Mouse (Mus musculus) adrenal gland, postnatal 36 days (tissue): ENCODE results near the gene Gm28053. TPM values are rescaled to one million over a fixed set of nuclear protein-coding genes. Genes with fewer than 3 reads are reported as not detected.
A peak's percentile ranks its signal among the peaks of the same experiment; 100 is the strongest.

Experiments used
- DNase-seq, 2 experiments: peaks; one replicate each; pipeline ENCODE4 v3.0.0; 2021; ENCODE audit warnings: mixed read lengths in 1 of 2
- total RNA-seq, 2 experiments: library from RNA; stranded (reverse); gene quantifications; 2 replicates each; pipeline ENCODE4 v1.2.3; 2021

Gm28053 gene
- total RNA-seq, 2 experiments from 2014 or later: 2.9 to 3.3 TPM

DNA sequence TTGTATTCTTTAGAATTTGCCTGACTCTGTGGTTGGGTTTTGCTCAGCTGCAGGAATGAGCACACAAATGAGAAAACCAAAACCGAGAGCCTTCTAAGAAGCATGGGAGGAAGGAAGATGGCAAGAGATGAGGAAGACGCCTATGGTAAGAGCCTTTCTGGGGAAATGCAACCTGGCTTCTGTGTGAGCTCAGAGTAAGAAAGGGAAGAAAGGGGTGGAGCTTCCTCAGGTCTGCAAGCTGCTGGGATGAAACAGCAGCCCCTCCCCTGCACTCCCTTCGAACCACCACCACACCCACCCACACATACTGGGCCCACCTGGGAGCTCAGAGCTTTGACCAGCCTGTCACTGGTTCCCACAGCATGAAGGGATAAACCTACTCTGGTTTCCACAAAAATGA is 22.9 kb downstream of the Gm28053 start:
- no peak for DNase-seq

DNA sequence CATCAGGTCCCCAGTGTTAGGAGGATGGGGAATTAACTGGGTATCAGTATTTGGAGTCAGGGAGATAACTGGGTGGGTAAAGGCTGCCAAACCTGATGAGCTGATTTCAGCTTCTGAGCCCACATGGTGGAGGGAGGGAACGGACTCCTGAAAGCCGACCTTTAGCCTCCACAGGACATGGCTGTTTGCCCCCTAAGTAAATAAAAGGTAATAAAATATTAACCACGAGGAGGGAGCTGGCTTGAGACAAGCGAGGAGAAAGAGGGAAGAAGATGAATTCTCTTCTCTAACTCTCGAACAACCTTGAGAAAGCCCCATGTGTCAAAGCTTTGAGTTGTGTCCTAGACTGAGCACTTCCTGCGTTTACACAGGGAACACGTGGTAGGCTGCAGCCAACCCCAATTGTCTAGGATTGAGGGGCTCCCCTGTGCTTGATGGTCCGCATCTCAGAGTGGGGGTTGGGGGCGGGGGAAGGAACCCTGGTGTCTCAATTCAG is 23.4 kb downstream of the Gm28053 start:
- no peak for DNase-seq

DNA sequence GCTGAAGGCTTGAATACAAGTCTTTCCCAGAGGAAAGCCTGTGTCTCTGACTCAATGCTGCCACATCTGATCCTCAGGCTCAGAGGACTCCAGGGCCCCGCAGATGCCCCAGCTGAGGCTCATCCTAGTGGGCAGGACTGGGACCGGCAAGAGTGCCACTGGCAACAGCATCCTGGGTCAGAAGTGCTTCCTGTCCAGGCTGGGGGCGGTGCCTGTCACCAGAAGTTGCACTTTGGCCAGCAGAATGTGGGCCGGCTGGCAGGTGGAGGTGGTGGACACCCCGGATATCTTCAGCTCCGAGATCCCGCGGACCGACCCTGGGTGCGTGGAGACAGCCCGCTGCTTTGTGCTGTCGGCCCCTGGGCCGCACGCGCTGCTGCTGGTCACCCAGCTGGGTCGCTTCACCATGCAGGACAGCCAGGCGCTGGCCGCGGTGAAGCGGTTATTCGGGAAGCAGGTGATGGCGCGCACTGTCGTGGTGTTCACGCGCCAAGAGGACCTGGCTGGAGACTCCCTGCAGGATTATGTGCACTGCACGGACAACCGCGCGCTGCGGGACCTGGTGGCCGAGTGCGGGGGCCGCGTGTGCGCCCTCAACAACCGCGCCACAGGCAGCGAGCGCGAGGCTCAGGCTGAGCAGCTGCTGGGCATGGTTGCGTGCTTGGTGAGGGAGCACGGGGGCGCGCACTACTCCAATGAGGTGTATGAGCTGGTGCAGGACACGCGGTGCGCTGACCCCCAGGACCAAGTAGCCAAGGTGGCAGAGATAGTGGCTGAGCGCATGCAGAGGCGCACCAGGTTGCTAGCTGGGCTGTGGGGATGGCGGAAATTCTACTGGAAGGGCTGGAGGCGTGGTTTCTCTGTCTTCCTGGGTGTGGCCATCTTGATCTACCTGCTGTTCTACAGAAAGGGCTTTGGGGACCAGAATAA is 24.3 kb downstream of the Gm28053 start:
- DNase-seq: peak; percentile 39 to 65

DNA sequence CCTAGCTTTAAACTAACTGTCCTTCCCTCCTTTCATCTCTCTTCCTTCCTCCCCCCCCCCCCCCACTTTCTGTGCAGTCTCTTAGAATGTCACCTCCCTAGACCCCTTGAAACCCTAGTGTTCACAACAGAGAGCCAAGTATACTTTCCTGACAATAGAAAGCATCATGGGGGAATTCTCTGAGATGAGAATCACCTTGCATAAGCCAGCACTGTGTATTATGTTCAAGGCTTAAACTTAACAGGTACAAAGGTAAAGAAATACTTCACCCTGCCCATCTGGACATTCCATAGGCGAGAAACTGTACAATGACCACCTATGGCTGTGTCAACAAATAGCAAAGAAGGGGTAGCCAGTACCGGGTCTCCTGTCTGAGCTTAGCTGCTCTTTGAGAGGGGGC is 27.1 kb downstream of the Gm28053 start:
- DNase-seq: no peak

DNA sequence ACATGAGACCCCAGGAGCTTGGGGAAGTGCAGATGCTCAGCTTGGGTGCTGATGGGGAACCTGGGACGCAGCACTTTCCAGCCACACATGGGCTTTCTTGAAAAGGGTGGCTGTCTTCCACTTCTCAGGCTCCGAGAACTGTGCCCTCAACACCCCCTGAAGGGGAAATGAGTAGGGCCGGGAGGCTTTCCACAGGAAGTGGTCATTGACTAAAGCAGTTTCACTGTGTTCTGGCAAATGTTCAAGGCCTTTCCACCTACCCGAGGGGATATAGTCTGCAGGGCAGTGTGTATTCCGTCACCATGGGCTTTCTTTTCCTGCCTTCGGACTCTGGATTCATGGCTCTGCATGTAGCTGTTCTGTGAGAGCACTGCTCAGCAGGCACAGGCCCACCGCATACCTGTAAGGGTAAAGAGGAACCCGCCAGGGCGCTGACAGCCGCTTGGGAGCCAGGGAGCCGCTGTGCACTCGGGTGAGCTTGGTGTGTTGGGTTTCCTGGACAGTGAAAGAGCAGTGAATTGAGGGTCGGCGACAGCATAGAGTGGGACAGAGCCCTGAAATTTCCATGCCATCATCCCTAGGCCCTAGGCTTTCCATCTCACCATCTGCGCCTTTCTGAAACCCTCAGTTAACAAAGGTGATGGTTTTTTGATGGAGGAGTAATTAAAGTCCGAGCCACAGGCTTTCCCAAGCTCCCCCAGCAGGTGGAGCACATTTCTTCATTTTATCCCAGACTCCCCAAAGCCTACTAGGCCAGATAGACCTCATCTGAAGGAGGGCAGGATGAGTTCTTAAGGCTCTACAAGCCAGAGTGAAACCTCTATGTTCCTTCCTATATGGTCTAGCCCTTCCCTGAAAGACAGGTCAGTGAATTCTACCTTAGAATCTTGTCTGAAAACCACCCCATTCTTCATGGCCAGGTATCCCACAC is 27.8 kb downstream of the Gm28053 start, which contains the start of gene Gimap5:
TSS of gene Gimap5 (plus strand) at position 239 of the 931 bp plus-strand sequence.
- peak; percentile 66 to 69 for DNase-seq

DNA sequence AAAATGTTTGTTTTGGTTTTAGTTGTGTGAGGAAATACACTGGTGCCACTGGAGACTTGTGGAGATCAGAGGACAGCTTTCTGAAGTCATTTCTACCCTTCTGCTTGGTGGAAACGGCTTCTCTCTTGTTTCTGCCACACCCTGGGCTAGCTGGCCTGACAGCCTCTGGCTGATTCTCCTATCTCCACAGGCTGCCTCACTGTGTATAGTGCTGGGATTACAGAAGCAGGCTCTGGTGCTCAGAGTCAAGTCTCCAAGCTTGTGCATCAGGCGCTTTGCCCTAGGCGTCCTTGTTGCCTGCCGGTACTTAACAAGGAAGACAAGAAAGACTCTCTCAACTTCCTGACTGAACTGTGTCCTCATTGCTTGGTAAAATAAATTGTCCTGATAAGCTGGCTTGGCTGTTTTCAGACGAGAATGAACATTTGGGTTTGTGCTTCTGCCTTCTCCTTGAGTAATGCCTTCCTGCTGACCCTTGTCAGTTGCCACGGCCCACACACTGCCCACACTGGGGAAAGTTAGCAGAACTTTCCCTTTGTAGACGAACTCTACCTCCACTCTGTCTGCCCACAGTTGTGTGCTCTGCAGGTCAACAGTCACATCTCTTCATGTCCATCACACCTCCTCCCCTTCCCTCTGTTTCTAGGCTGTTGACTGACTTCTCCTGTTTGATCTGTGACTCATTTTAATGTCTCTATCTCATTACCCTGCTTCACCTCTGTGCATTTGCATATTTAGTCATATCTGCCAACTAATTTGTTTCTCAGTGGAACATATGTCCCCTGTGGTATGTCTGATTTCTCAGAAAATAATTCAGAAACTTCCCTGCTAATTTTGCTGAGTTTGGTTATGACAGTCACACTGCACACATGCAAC is 28.9 kb downstream of the Gm28053 start:
- no peak for DNase-seq

DNA sequence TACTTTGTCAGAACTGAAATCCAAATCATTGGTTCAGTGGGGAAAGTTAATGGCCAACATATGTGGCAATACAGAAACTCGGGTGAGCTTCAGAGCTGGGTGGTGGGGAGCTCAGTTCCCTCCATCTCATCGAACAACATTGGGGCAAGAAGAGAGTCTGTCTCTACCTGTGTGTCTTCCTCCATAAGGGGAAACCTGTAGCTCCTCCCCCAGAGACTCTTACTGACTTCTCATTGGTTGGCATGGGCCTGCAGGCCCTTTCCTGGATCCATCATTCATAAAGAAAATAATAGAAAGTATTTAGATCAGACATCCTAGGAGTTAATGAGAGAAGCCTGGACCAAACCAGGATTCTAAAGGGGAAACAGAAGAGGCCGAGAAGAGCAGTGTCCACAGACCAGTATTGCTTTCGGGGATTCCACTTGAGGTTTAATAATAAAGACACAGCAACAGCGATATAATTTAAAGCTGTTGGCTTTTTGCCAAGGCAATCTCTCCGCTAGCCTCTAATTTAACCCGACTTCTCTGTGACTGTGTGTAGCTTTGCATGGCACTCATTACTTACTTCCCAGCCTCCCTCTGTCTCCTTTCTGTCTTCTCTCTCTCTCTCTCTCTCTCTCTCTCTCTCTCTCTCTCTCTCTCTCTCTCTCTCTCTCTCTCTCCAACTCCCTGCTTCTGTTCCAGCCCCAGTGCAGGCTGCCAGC is 45.3 kb downstream of the Gm28053 start:
- no peak for DNase-seq

DNA sequence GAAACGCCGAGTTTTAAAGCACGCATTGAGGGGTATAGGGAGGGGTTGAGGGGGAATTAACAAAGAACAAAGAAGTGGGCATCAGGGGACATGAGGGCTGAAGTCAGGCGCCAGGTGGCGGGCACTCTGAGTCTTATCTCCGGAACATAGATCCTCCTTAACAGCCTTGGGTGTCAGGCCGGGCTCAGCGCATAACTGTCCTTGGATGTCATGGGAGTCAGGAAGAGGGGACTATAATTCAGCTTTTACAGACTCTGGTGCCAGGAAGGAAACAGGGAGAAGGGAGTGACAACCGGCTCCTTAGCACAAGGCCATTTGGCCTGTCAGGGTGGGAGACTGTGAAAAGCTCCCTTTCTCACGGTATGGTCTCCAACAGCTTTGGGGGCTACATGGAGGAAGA is 46.1 kb downstream of the Gm28053 start:
- DNase-seq: no peak

DNA sequence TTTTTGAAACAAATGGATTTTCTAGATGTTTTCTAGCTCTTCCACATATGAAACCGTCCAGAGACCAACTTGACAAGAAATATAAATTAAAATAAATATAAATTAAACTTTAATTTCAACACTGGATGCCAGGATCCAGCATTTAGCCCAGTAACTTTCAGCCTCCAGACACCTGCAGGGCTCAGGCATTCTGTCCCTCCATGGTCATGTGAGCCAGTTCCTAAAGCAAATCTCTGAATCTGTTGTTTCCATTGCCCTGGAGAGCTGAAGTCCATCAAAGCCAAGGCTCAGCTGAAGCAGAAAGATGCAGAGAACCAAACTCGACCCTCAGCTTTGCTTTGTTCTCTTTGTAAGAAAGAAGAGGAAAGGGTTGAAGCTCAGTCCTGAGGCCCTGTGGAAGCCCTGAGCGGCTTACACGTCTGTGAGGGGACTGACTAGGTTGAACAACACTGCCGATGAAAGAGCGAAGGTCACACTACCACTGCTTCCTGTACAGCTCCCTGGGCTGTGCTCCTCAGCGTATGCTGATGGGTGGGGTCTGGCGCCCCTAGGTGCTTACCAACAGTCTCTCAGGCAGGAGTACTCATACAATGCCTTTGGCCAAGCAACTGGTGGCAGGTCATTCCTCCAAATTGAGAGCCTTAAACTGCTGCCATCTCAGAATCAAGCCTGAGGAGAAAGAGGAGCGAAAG is 49.9 kb downstream of the Gm28053 start:
- DNase-seq: no peak

DNA sequence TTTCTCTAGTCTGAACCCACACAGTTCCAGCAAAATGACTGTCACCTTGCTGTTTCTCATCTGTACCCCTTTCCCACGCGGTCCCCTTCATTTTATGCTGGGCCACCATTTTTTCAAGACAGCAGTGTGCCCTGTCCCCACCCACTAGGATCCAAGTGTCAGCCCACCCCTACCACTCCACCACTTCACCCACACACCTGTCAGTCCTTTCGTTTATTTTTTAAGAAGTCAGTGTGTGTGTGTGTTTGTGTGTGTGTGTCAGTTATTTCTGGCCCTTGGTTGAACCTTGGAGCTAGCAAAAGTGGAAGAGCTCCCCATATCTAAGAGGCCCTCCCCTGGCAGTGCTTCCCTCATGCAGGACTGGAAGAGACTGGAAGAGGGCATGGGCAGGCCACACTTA is 50.5 kb downstream of the Gm28053 start:
- no peak for DNase-seq

DNA sequence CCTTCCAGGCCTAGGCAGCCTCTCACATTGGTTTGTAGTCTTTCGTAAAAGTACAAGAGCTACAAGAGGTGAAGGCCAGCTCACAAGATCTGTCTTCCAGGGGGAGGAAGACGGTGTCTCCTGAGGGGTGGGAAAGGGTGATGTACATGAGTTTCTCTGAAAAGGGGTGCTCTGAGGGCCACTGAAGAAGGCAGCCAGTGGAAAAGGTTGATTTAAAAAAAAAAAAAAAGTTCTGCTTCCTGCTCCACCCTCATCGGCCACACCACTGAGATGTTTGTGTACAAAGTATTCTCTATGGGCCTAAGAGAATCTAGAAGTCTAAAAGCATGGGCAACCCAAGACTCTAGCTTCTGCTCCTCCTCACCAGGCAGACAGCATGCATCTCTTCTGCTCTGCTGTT is 52.3 kb downstream of the Gm28053 start, which contains the start of gene Gimap3:
TSS of gene Gimap3 (minus strand) at position 156 of the 400 bp plus-strand sequence.
- no peak for DNase-seq

DNA sequence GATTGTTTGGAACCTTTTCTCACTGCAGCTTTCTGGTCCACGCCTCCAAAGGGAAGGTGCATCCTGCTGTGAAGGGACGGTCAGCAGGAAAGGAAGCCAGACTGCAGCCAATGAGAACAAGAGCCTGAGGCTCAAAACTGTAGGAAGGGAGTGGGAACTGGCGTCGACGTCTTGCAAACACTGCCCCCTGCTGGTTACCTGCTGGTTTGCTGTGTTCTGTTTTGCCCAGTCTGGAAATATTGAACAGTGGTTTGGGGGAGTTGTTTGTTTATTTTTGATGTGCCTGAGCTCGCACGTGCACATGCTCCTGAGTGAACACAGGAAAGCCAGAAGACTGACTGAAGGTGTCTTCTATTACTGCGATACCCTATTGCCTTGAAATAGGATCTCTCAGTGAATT is 53.6 kb downstream of the Gm28053 start:
- DNase-seq: peak; percentile 83 to 90

DNA sequence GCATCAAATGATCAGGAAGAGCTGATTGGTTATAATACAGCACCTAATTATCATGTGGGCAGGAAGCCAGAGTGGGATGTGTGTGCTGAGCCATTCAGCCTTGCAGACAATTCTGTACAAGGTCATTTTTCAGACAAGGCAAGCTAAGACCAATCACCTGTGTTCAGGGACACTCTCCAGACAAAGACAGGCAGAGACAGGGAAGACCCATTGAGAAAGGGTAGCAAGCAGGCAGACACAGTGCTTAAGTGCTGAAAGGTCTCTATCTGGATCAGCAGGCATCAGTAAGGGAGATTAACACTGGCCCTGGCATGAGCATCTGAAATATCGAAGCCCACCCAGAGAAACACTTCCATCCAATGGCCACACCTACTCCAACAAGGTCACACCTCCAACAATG is 66.0 kb downstream of the Gm28053 start:
- DNase-seq: peak; percentile 17 to 25

DNA sequence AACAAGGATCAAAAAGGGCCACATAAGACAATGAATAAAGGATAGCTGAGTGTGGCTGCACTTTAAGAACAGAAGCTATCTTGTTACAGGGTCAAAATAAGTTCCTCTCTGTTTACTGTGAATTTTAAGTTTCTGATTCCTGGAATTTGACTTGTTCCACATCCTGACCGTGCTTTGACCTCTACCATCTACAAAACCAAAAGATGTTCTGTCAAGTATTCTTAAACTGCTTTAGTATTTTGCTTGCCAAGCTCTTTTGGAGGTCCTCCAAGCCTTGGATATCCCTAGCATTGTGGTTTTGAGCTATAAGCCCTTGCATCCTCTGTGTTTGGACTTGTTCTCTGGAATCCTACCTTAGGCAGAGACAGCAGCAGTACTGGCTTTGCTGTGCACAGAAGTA is 66.8 kb downstream of the Gm28053 start:
- peak in 1 of 2 experiments; percentile 51 for DNase-seq

DNA sequence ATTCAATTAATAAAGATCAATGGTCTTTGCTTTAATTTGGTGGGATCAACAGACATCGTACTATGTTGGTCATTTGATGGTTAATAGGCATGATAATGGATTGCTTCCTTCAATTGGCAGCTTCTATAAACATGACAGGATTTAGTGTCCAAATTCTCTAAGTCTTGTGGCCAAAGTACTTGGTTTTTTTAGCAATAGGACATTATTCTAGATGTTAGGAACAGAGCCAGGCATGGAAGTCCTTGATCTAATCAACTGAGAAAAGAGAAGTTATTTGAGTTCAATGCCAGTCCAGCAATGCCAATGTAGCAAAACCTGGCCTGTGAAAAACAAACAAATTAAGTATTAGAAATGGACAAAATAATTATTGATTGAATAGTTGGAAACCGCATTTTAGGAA is 67.2 kb downstream of the Gm28053 start:
- DNase-seq: peak in 1 of 2 experiments; percentile 32

DNA sequence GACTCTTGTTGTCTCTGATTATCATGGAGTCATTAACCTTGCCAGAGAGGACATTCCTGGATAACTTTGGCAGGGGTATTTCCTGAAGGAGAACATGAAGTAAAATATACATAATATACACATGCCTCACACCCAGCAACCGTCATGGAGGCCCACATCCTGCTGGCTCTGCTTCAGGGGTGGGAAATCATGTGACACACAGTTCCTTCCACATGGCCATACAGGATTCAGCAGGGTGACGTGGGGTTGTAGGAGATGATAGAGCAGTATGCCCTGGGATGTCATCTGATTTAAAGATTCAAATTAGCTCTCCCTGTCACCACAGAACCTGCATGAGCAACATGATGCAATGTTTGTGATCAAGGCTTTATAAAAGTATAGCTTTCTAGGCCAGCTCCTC is 69.5 kb downstream of the Gm28053 start:
- no peak for DNase-seq

DNA sequence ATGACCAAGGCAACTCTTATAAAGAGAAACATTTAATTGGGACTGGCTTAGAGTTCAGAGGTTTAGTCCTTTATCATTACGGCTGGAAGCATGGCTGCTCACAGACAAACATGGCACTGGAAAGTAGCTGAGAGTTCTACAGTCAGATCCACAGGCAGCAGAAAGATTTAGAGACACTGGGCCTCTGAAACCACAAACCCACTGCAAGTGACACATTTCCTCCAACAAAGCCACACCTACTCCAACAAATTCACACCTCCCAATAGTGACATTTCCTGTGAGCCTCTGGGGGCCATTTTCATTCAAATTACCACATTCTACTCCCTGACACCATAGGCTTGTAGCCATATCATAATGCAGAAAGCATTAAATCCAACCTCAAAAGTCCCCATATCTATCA is 83.5 kb downstream of the Gm28053 start:
- no peak for DNase-seq
